ENCODE assay signal across 17 mouse cellular contexts in the genomic region with DNA sequence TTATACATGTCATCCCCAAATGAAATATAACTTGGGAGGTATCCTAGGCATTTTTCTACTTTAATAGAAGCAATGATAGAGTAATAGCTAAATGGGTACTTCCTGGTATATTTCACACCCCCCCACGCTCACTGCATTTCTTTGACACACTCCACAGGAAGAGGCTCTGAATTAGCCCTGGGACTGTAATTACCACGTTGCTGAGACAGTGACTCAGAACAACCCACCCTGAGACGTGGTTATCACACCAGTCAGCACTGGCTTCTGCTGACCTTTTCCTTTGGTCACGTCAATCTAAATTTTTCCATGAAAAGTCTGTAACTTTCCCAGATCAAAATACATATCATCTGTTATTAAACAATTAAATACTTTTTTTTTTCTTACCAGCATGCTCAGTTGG.
"Had no signal": no experiment of that assay in that cellular context is flagged by ENCODE, and none has a peak within 500 bp of the region (broad histone marks: within the 10 kb centered on the region; RNA-seq: fewer than 3 reads in every experiment).

No protein-coding gene starts in this region.

- DNase-seq: retina, postnatal 1 day; right cerebral cortex, adult 18-20 months; right cerebral cortex, postnatal 14 days; right cerebral cortex, postnatal 25 days; right cerebral cortex, postnatal 4 days; spleen, adult 18-20 months; thymus, adult 18-20 months; thymus, adult 2 months; thymus, postnatal 14 days; thymus, postnatal 25 days; thymus, postnatal 36 days; thymus, postnatal 4 days had no signal

- H3K9ac ChIP-seq: neural tube, embryonic 12.5 days; neural tube, embryonic 13.5 days; neural tube, embryonic 15.5 days; stomach, embryonic 15.5 days had no signal

- H3K36me3 ChIP-seq: neural tube, embryonic 12.5 days; neural tube, embryonic 13.5 days; neural tube, embryonic 15.5 days; stomach, embryonic 15.5 days had no signal

- H3K4me3 ChIP-seq: neural tube, embryonic 12.5 days; neural tube, embryonic 13.5 days; neural tube, embryonic 15.5 days; stomach, embryonic 15.5 days had no signal

- H3K4me1 ChIP-seq: neural tube, embryonic 12.5 days; neural tube, embryonic 13.5 days; neural tube, embryonic 15.5 days; stomach, embryonic 15.5 days had no signal

- H3K9me3 ChIP-seq: neural tube, embryonic 12.5 days; neural tube, embryonic 13.5 days; neural tube, embryonic 15.5 days; stomach, embryonic 15.5 days had no signal

- H3K27ac ChIP-seq: neural tube, embryonic 12.5 days; neural tube, embryonic 13.5 days; neural tube, embryonic 15.5 days; stomach, embryonic 15.5 days; stomach, postnatal 0 days had no signal

- H3K27me3 ChIP-seq: neural tube, embryonic 12.5 days; neural tube, embryonic 13.5 days; neural tube, embryonic 15.5 days; stomach, embryonic 15.5 days had no signal
